Mouse (Mus musculus): ENCODE data around the gene Masp2. TPM values are rescaled to one million over a fixed set of nuclear protein-coding genes. Genes with fewer than 3 reads are reported as not detected.
A peak's percentile ranks its signal among the peaks of the same experiment; 100 is the strongest.

The Masp2 gene
- polyA plus RNA-seq, 1 experiment from 2014 or later: 0.79 TPM

- peak; percentile 47 for DNase-seq (ENCODE audit: low spot score)
- Histone ChIP-seq H3K4me1 (replicated peaks; ENCODE audit: control insufficient read depth, insufficient read depth) (no peaks in the 10 kb centered on the region), H3K36me3 (ENCODE audit: control insufficient read depth, insufficient read depth, low read length) (no peaks in the 10 kb centered on the region), H3K4me3 (ENCODE audit: low read depth, low read length) (no peak overlapping the region), H3K4me2 (replicated peaks; ENCODE audit: low read depth) (no peak overlapping the region), H3K27me3 (ENCODE audit: control insufficient read depth, insufficient read depth, low read length) (no peaks in the 10 kb centered on the region), H3K9me3 (ENCODE audit: control insufficient read depth, low read length) (no peaks in the 10 kb centered on the region), H3K9ac (ENCODE audit: low read length) (no peak overlapping the region), H3K27ac (replicated peaks) (no peak overlapping the region; the same call in 1 of the 2 replicates)
- TF ChIP-seq EP300 (optimal IDR thresholded peaks at IDR 0.05): no peak
- TF ChIP-seq CTCF (IDR thresholded peaks at IDR 0.05; ENCODE audit: low read depth): no peak
- peak; percentile 58; the same call in 1 of the 2 replicates for ATAC-seq (ENCODE audit: low FRiP score, low TSS enrichment)
- WGBS: 45% methylated on average over 3 of the region's 3 CpGs
Observed at GRCm38 (mm10) chr4:148632013-148632692, 29.8 kb downstream of the Masp2 start.

DNA sequence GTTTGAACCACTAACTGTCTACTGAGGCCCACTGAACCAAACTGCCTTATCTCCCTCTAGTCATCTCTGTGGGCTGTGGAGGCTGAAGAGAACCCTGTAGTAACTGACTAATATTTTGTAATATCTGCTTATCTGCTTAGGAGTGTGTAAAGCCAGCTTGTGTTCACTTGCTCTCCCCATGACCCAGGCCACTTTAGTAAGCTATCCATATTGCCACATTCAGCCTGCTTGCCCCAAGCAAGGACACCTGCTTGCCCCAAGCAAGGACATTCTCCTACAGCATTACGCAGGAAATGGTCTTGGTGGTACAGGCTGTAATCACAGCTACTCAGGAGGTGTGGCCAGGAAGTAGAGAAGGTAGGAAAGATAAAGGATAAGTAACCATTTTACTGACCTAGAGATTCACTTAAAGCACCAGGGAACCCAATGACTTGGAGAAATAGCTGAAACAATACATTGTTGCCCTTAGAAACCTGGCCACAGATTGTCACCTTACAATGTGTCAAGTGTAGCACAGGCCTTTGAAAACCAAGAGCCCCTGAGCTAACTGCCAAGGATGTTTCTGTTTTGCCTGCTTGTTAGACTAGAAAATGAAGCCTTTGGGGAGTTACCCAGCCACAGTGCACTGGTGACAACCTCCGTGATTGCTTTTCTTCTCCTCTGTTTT lies 31.2 kb downstream of the Masp2 start:
- 70% methylated on average over 2 of the region's 2 CpGs for WGBS
- H3K9ac ChIP-seq (ENCODE audit: low read length): no peak overlapping the region
- no peaks in the 10 kb centered on the region for H3K36me3 ChIP-seq (ENCODE audit: control insufficient read depth, insufficient read depth, low read length)
- no peaks in the 10 kb centered on the region for H3K27me3 ChIP-seq (ENCODE audit: control insufficient read depth, insufficient read depth, low read length)
- DNase-seq (ENCODE audit: low spot score) (no peak), ATAC-seq (ENCODE audit: low FRiP score, low TSS enrichment) (peak; percentile 34; the same call in 1 of the 2 replicates)
- H3K9me3 ChIP-seq (ENCODE audit: control insufficient read depth, low read length): no peaks in the 10 kb centered on the region
- no peak overlapping the region for H3K4me3 ChIP-seq (ENCODE audit: low read depth, low read length)
- TF ChIP-seq CTCF (IDR thresholded peaks at IDR 0.05; ENCODE audit: low read depth): no peak
- no peaks in the 10 kb centered on the region for H3K4me1 ChIP-seq (replicated peaks; ENCODE audit: control insufficient read depth, insufficient read depth)
- H3K27ac ChIP-seq (replicated peaks): no peak overlapping the region
- no peak overlapping the region for H3K4me2 ChIP-seq (replicated peaks; ENCODE audit: low read depth)

DNA sequence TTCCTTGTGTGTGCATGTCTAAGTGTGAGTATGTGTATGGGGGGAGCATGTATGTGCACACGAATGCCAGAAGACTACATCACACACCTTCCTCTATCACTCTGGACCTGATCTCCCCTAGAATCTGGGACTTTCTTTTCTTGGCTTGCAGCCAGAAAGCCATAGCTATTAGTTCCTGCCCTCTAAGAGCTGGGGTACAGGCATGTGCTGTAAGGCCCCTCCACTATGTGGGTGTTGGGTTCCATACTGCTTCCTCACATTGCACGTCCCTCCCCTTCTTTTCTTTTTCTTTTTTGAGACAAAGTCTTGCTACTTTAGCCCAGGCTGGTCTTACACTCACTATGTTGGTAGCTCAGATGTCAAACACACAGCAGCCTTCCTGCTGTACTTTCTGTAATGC lies 33.0 kb downstream of the Masp2 start:
- H3K27me3 ChIP-seq (ENCODE audit: control insufficient read depth, insufficient read depth, low read length): no peaks in the 10 kb centered on the region
- H3K4me1 ChIP-seq (replicated peaks; ENCODE audit: control insufficient read depth, insufficient read depth): no peaks in the 10 kb centered on the region
- H3K36me3 ChIP-seq (ENCODE audit: control insufficient read depth, insufficient read depth, low read length): no peaks in the 10 kb centered on the region
- TF ChIP-seq EP300 (optimal IDR thresholded peaks at IDR 0.05): no peak
- TF ChIP-seq CTCF (IDR thresholded peaks at IDR 0.05; ENCODE audit: low read depth): no peak
- H3K9ac ChIP-seq (ENCODE audit: low read length): no peak overlapping the region
- 74% methylated on average over 2 of the region's 2 CpGs for WGBS
- H3K4me3 ChIP-seq (ENCODE audit: low read depth, low read length): no peak overlapping the region
- H3K4me2 ChIP-seq (replicated peaks; ENCODE audit: low read depth): no peak overlapping the region
- DNase-seq (ENCODE audit: low spot score) (no peak), ATAC-seq (ENCODE audit: low FRiP score, low TSS enrichment) (no peak)
- H3K27ac ChIP-seq (replicated peaks): no peak overlapping the region
- no peaks in the 10 kb centered on the region for H3K9me3 ChIP-seq (ENCODE audit: control insufficient read depth, low read length)

DNA sequence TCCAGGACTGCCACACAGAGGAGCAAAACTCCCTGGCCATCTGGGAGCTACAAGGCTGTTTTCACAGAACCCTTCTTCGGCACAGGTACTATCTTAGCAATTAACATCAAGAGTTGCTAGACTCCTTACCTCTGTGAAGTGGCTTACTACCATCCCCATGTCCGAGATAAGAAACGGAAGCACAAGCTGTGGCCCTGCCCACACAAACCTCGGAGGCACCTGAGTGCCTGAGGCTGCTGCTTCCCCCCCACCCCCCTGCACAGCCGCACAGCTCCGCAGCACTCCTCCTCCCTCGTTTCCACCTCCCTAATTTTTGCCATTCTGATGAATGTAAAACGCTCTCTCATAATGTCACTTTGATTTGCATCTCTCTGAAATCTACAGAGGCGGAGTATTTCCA lies 35.9 kb downstream of the Masp2 start:
- TF ChIP-seq CTCF (IDR thresholded peaks at IDR 0.05; ENCODE audit: low read depth) (no peak), EP300 (optimal IDR thresholded peaks at IDR 0.05) (no peak)
- H3K4me2 ChIP-seq (replicated peaks; ENCODE audit: low read depth): no peak overlapping the region
- H3K4me1 ChIP-seq (replicated peaks; ENCODE audit: control insufficient read depth, insufficient read depth): no peaks in the 10 kb centered on the region
- H3K9ac ChIP-seq (ENCODE audit: low read length): no peak overlapping the region
- H3K9me3 ChIP-seq (ENCODE audit: control insufficient read depth, low read length): no peaks in the 10 kb centered on the region
- no peaks in the 10 kb centered on the region for H3K27me3 ChIP-seq (ENCODE audit: control insufficient read depth, insufficient read depth, low read length)
- DNase-seq (ENCODE audit: low spot score) (no peak), ATAC-seq (ENCODE audit: low FRiP score, low TSS enrichment) (no peak)
- WGBS: 39% methylated on average over 9 of the region's 9 CpGs
- no peak overlapping the region for H3K4me3 ChIP-seq (ENCODE audit: low read depth, low read length)
- H3K36me3 ChIP-seq (ENCODE audit: control insufficient read depth, insufficient read depth, low read length): no peaks in the 10 kb centered on the region
- H3K27ac ChIP-seq (replicated peaks): no peak overlapping the region

- Histone ChIP-seq H3K4me3 (ENCODE audit: low read depth, low read length) (no peak overlapping the region), H3K9me3 (ENCODE audit: control insufficient read depth, low read length) (no peaks in the 10 kb centered on the region), H3K27ac (replicated peaks) (no peak overlapping the region), H3K4me1 (replicated peaks; ENCODE audit: control insufficient read depth, insufficient read depth) (no peaks in the 10 kb centered on the region), H3K4me2 (replicated peaks; ENCODE audit: low read depth) (no peak overlapping the region), H3K9ac (ENCODE audit: low read length) (no peak overlapping the region), H3K36me3 (ENCODE audit: control insufficient read depth, insufficient read depth, low read length) (no peaks in the 10 kb centered on the region), H3K27me3 (ENCODE audit: control insufficient read depth, insufficient read depth, low read length) (no peaks in the 10 kb centered on the region)
- ATAC-seq (ENCODE audit: low FRiP score, low TSS enrichment) (no peak; the same call in 1 of the 2 replicates), DNase-seq (ENCODE audit: low spot score) (no peak)
- 74% methylated on average over 2 of the region's 2 CpGs for WGBS
- TF ChIP-seq CTCF (IDR thresholded peaks at IDR 0.05; ENCODE audit: low read depth): no peak
- TF ChIP-seq EP300 (optimal IDR thresholded peaks at IDR 0.05): no peak
Observed at GRCm38 (mm10) chr4:148639455-148639854, 37.1 kb downstream of the Masp2 start.

GRCm38 (mm10) chr4:148641121-148641520 lies 38.8 kb downstream of the Masp2 start:
- 83% methylated on average over 5 of the region's 5 CpGs for WGBS
- no peaks in the 10 kb centered on the region for H3K36me3 ChIP-seq (ENCODE audit: control insufficient read depth, insufficient read depth, low read length)
- H3K9me3 ChIP-seq (ENCODE audit: control insufficient read depth, low read length): no peaks in the 10 kb centered on the region
- no peak overlapping the region for H3K27ac ChIP-seq (replicated peaks)
- no peak overlapping the region for H3K4me2 ChIP-seq (replicated peaks; ENCODE audit: low read depth)
- DNase-seq (ENCODE audit: low spot score) (no peak), ATAC-seq (ENCODE audit: low FRiP score, low TSS enrichment) (no peak)
- H3K4me3 ChIP-seq (ENCODE audit: low read depth, low read length): no peak overlapping the region
- H3K27me3 ChIP-seq (ENCODE audit: control insufficient read depth, insufficient read depth, low read length): no peaks in the 10 kb centered on the region
- H3K4me1 ChIP-seq (replicated peaks; ENCODE audit: control insufficient read depth, insufficient read depth): no peaks in the 10 kb centered on the region
- no peak overlapping the region for H3K9ac ChIP-seq (ENCODE audit: low read length)
- TF ChIP-seq EP300 (optimal IDR thresholded peaks at IDR 0.05) (no peak), CTCF (IDR thresholded peaks at IDR 0.05; ENCODE audit: low read depth) (no peak)

All from stomach, postnatal 0 days (tissue).